ENCODE assay signal across 8 mouse cellular contexts in the genomic region with DNA sequence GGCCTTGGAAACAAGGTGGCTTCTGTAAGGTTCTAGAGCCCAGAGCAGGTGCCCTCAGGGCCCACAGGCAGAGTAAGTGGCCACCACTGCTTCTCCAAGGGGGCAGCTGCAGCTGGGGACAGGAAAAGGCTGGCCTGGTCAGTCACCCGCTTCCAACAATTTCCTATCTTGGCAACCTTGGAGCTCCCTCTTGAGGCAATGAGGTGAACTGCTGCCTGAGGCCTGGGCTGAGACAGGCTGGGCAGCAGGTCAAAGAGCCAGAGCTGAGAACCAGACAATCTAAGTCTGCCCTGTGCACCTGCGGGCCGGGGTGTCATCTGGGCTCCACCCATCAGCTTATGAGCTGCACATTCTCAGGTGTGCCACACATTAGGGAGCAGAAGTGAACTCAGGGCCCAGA. TPM values are rescaled to one million over a fixed set of nuclear protein-coding genes. Genes with fewer than 3 reads are reported as not detected.
DNase-seq lines count a peak whose midpoint lies in the region; ATAC-seq and TF ChIP-seq lines count a peak whose summit lies in the region.

No protein-coding gene starts in this region.

- H3K36me3 ChIP-seq in forebrain, embryonic 11.5 days (ENCODE audit: control insufficient read depth, insufficient read depth, low read length) = no peaks in the 10 kb centered on the region
- H3K36me3 ChIP-seq in forebrain, embryonic 13.5 days (ENCODE audit: poor library complexity, severe bottlenecking) = no peaks in the 10 kb centered on the region
- H3K36me3 ChIP-seq in intestine, embryonic 15.5 days = no peaks in the 10 kb centered on the region
- no peaks in the 10 kb centered on the region for H3K36me3 ChIP-seq in midbrain, embryonic 13.5 days

- H3K27me3 ChIP-seq in forebrain, embryonic 11.5 days (ENCODE audit: control insufficient read depth, insufficient read depth, low read length) = no peaks in the 10 kb centered on the region
- no peaks in the 10 kb centered on the region for H3K27me3 ChIP-seq in forebrain, embryonic 13.5 days
- H3K27me3 ChIP-seq in intestine, embryonic 15.5 days (replicated peaks) = no peaks in the 10 kb centered on the region
- no peaks in the 10 kb centered on the region for H3K27me3 ChIP-seq in midbrain, embryonic 13.5 days

- intact Hi-C loops in gastrocnemius, adult 2 months (cut with DNase I) = loop anchor here (1.0 to 10.0 kb wide), 3 partner anchors 45 to 138 kb away; partner anchors contain the start of genes Gorasp1 and Ttc21a

- DNase-seq in forebrain, embryonic 11.5 days (ENCODE audit: low spot score) = peak; percentile 88
- DNase-seq in cerebellum, adult 8-10 months = peak; percentile 85
- peak; percentile 86 for DNase-seq in gastrocnemius, adult 2 months
- peak; percentile 40 to 89 for DNase-seq in left cerebral cortex, adult 9 months (ENCODE audit: low spot score in 2 of 2)
- DNase-seq in spleen, postnatal 14 days (ENCODE audit: low spot score in 2 of 2) = peak; percentile 43 to 65

- no peak; the same call in 1 of the 2 replicates for TF ChIP-seq CTCF in gastrocnemius, adult 2 months (IDR thresholded peaks at IDR 0.05)

- no peaks in the 10 kb centered on the region for H3K4me1 ChIP-seq in forebrain, embryonic 11.5 days (replicated peaks; ENCODE audit: control insufficient read depth, insufficient read depth, low read length)
- H3K4me1 ChIP-seq in forebrain, embryonic 13.5 days = peaks cover 4% of the 10 kb centered on the region; the same call in 1 of the 2 replicates
- H3K4me1 ChIP-seq in intestine, embryonic 15.5 days (replicated peaks) = peaks cover 3% of the 10 kb centered on the region; the same call in 1 of the 2 replicates
- no peaks in the 10 kb centered on the region for H3K4me1 ChIP-seq in midbrain, embryonic 13.5 days (replicated peaks)

- WGBS in forebrain, embryonic 11.5 days = 34% methylated on average over 3 of the region's 3 CpGs
- 35% methylated on average over 3 of the region's 3 CpGs for WGBS in forebrain, embryonic 13.5 days
- 12% methylated on average over 3 of the region's 3 CpGs for WGBS in intestine, embryonic 15.5 days
- WGBS in midbrain, embryonic 13.5 days = 26% methylated on average over 3 of the region's 3 CpGs

- no peaks in the 10 kb centered on the region for H3K9me3 ChIP-seq in forebrain, embryonic 11.5 days (ENCODE audit: control insufficient read depth, low read length)
- no peaks in the 10 kb centered on the region for H3K9me3 ChIP-seq in forebrain, embryonic 13.5 days (replicated peaks)
- no peaks in the 10 kb centered on the region for H3K9me3 ChIP-seq in intestine, embryonic 15.5 days
- H3K9me3 ChIP-seq in midbrain, embryonic 13.5 days = no peaks in the 10 kb centered on the region

- H3K4me2 ChIP-seq in forebrain, embryonic 11.5 days (ENCODE audit: low read depth, low read length, severe bottlenecking) = no peak overlapping the region
- H3K4me2 ChIP-seq in forebrain, embryonic 13.5 days = no peak overlapping the region
- no peak overlapping the region for H3K4me2 ChIP-seq in intestine, embryonic 15.5 days (replicated peaks)
- H3K4me2 ChIP-seq in midbrain, embryonic 13.5 days (replicated peaks) = no peak overlapping the region

- no peak overlapping the region for H3K4me3 ChIP-seq in forebrain, embryonic 11.5 days (ENCODE audit: low read depth, low read length)
- H3K4me3 ChIP-seq in forebrain, embryonic 13.5 days = no peak overlapping the region
- no peak overlapping the region for H3K4me3 ChIP-seq in gastrocnemius, adult 2 months
- H3K4me3 ChIP-seq in intestine, embryonic 15.5 days (replicated peaks) = no peak overlapping the region
- no peak overlapping the region for H3K4me3 ChIP-seq in midbrain, embryonic 13.5 days (replicated peaks)

- no peak overlapping the region for H3K9ac ChIP-seq in forebrain, embryonic 11.5 days (ENCODE audit: low read length)
- no peak overlapping the region for H3K9ac ChIP-seq in forebrain, embryonic 13.5 days
- no peak overlapping the region for H3K9ac ChIP-seq in intestine, embryonic 15.5 days
- H3K9ac ChIP-seq in midbrain, embryonic 13.5 days (replicated peaks) = no peak overlapping the region

- peak; percentile 55 for ATAC-seq in forebrain, embryonic 11.5 days (replicated peaks; ENCODE audit: low FRiP score)
- no peak; the same call in 1 of the 2 replicates for ATAC-seq in forebrain, embryonic 13.5 days
- peak; percentile 78 for ATAC-seq in intestine, embryonic 15.5 days
- peak; percentile 62 for ATAC-seq in midbrain, embryonic 13.5 days

- H3K27ac ChIP-seq in forebrain, embryonic 11.5 days (ENCODE audit: low read depth, low read length) = no peak overlapping the region
- H3K27ac ChIP-seq in forebrain, embryonic 13.5 days = no peak overlapping the region
- H3K27ac ChIP-seq in gastrocnemius, adult 2 months = no peak overlapping the region
- H3K27ac ChIP-seq in intestine, embryonic 15.5 days = no peak overlapping the region
- no peak overlapping the region for H3K27ac ChIP-seq in midbrain, embryonic 13.5 days

RNA-seq across cellular contexts. Expression of gene Cx3cr1, which starts 3.5 kb away (rescaled TPM):
- 3.7 and 3.9 TPM in 2 replicates for polyA plus RNA-seq in forebrain, embryonic 11.5 days (2014; fragmentation: Nextera tagmentation; extraction: Ambion mirVana)
- 4.9 and 5.0 TPM in 2 replicates for polyA plus RNA-seq in forebrain, embryonic 13.5 days (2015; fragmentation: Nextera tagmentation; extraction: Ambion mirVana)
- under 1 TPM; 0.15 to 0.20 TPM for total RNA-seq in gastrocnemius, adult 2 months (2021)
- 9.6 and 10.9 TPM in 2 replicates for polyA plus RNA-seq in intestine, embryonic 15.5 days (2015; fragmentation: Nextera tagmentation; extraction: Ambion mirVana)
- polyA plus RNA-seq in midbrain, embryonic 13.5 days (2015; fragmentation: Nextera tagmentation; extraction: Ambion mirVana) = 6.1 and 6.6 TPM in 2 replicates

RNA-seq across cellular contexts. Expression of gene Ccr8, which starts 18.7 kb away (rescaled TPM):
- not detected in 2 replicates for polyA plus RNA-seq in forebrain, embryonic 11.5 days (2014; fragmentation: Nextera tagmentation; extraction: Ambion mirVana)
- not detected in 2 replicates for polyA plus RNA-seq in forebrain, embryonic 13.5 days (2015; fragmentation: Nextera tagmentation; extraction: Ambion mirVana)
- total RNA-seq in gastrocnemius, adult 2 months (2021) = not detected
- polyA plus RNA-seq in intestine, embryonic 15.5 days (2015; fragmentation: Nextera tagmentation; extraction: Ambion mirVana) = 0.14 and 0.40 TPM in 2 replicates
- polyA plus RNA-seq in midbrain, embryonic 13.5 days (2015; fragmentation: Nextera tagmentation; extraction: Ambion mirVana) = not detected in 2 replicates

RNA-seq across cellular contexts. Expression of gene Slc25a38, which starts 37.0 kb away (rescaled TPM):
- polyA plus RNA-seq in forebrain, embryonic 11.5 days (2014; fragmentation: Nextera tagmentation; extraction: Ambion mirVana) = 33.7 and 38.1 TPM in 2 replicates
- 31.2 and 38.8 TPM in 2 replicates for polyA plus RNA-seq in forebrain, embryonic 13.5 days (2015; fragmentation: Nextera tagmentation; extraction: Ambion mirVana)
- total RNA-seq in gastrocnemius, adult 2 months (2021) = 10 to 100 TPM; 10.4 to 12.1 TPM
- 25.2 and 30.2 TPM in 2 replicates for polyA plus RNA-seq in intestine, embryonic 15.5 days (2015; fragmentation: Nextera tagmentation; extraction: Ambion mirVana)
- 37.2 and 39.2 TPM in 2 replicates for polyA plus RNA-seq in midbrain, embryonic 13.5 days (2015; fragmentation: Nextera tagmentation; extraction: Ambion mirVana)

RNA-seq across cellular contexts. Expression of gene Xirp1, which starts 49.8 kb away (rescaled TPM):
- polyA plus RNA-seq in forebrain, embryonic 11.5 days (2014; fragmentation: Nextera tagmentation; extraction: Ambion mirVana) = not detected in 2 replicates
- not detected in 2 replicates for polyA plus RNA-seq in forebrain, embryonic 13.5 days (2015; fragmentation: Nextera tagmentation; extraction: Ambion mirVana)
- 100 to 1,000 TPM in 1 of 2 experiments, 10 to 100 TPM in 1; 70.1 to 116 TPM for total RNA-seq in gastrocnemius, adult 2 months (2021)
- polyA plus RNA-seq in intestine, embryonic 15.5 days (2015; fragmentation: Nextera tagmentation; extraction: Ambion mirVana) = 0.06 TPM in 1 of 2 replicates, not detected in the other
- polyA plus RNA-seq in midbrain, embryonic 13.5 days (2015; fragmentation: Nextera tagmentation; extraction: Ambion mirVana) = 0.03 TPM in 1 of 2 replicates, not detected in the other

RNA-seq across cellular contexts. Expression of gene Rpsa, which starts 54.3 kb away (rescaled TPM):
- polyA plus RNA-seq in forebrain, embryonic 11.5 days (2014; fragmentation: Nextera tagmentation; extraction: Ambion mirVana) = 1,443 and 1,598 TPM in 2 replicates
- polyA plus RNA-seq in forebrain, embryonic 13.5 days (2015; fragmentation: Nextera tagmentation; extraction: Ambion mirVana) = 1,184 and 1,248 TPM in 2 replicates
- 100 to 1,000 TPM; 395 to 503 TPM for total RNA-seq in gastrocnemius, adult 2 months (2021)
- 1,311 and 1,452 TPM in 2 replicates for polyA plus RNA-seq in intestine, embryonic 15.5 days (2015; fragmentation: Nextera tagmentation; extraction: Ambion mirVana)
- polyA plus RNA-seq in midbrain, embryonic 13.5 days (2015; fragmentation: Nextera tagmentation; extraction: Ambion mirVana) = 935 and 992 TPM in 2 replicates
